Mouse (Mus musculus): ENCODE results near the gene Rabgap1l. TPM values are rescaled to one million over a fixed set of nuclear protein-coding genes. Genes with fewer than 3 reads are reported as not detected.

The Rabgap1l gene
- polyA plus RNA-seq, 1 experiment = 12.9 TPM

- H3K27me3 ChIP-seq (replicated peaks; ENCODE audit: control insufficient read depth, insufficient read depth, low read length) = no peaks in the 10 kb centered on the region
- 97% methylated on average over 1 of the region's 1 CpGs for WGBS
- H3K4me1 ChIP-seq (ENCODE audit: control insufficient read depth, insufficient read depth, low read length) = no peaks in the 10 kb centered on the region
- DNase-seq = no peak
- no peak overlapping the region for H3K27ac ChIP-seq (ENCODE audit: insufficient read depth, low read depth, low read length)
- TF ChIP-seq CTCF (conservative IDR thresholded peaks at IDR 0.05; ENCODE audit: insufficient read depth, insufficient read length, low read depth, low read length) (no peak), POLR2A (IDR thresholded peaks at IDR 0.05; ENCODE audit: low read depth, low read length) (no peak)
- H3K36me3 ChIP-seq (ENCODE audit: control insufficient read depth, insufficient read depth, low read length) = no peaks in the 10 kb centered on the region
- no peak overlapping the region for H3K4me3 ChIP-seq (ENCODE audit: insufficient read depth, low read depth, low read length)
Observed at GRCm38 (mm10) chr1:160302268-160302667, 490.7 kb downstream of the Rabgap1l start.

DNA sequence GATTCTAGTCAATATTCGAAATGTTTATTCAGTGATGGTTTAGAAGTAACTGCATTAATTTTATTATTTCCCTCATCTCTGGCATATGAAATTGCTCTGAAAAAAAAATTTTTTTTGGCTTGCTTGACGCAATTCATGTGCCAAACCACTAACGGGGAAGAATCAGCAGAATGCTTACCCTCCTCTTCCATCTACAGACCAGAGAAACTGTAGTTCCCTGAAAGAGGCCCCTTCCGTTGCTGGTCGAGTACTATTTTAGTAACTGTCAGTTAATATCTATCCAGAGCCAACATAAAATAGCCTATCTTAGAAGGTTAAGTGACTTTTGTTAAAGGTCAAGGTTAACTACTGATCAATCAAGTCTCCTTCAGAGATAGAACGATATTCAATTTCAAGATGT is 491.9 kb downstream of the Rabgap1l start:
- WGBS = 67% methylated on average over 6 of the region's 6 CpGs
- no peaks in the 10 kb centered on the region for H3K36me3 ChIP-seq (ENCODE audit: control insufficient read depth, insufficient read depth, low read length)
- DNase-seq = no peak
- no peak overlapping the region for H3K4me3 ChIP-seq (ENCODE audit: insufficient read depth, low read depth, low read length)
- no peaks in the 10 kb centered on the region for H3K27me3 ChIP-seq (replicated peaks; ENCODE audit: control insufficient read depth, insufficient read depth, low read length)
- no peak overlapping the region for H3K27ac ChIP-seq (ENCODE audit: insufficient read depth, low read depth, low read length)
- no peaks in the 10 kb centered on the region for H3K4me1 ChIP-seq (ENCODE audit: control insufficient read depth, insufficient read depth, low read length)
- TF ChIP-seq CTCF (conservative IDR thresholded peaks at IDR 0.05; ENCODE audit: insufficient read depth, insufficient read length, low read depth, low read length) = no peak
- TF ChIP-seq POLR2A (IDR thresholded peaks at IDR 0.05; ENCODE audit: low read depth, low read length) = no peak

DNA sequence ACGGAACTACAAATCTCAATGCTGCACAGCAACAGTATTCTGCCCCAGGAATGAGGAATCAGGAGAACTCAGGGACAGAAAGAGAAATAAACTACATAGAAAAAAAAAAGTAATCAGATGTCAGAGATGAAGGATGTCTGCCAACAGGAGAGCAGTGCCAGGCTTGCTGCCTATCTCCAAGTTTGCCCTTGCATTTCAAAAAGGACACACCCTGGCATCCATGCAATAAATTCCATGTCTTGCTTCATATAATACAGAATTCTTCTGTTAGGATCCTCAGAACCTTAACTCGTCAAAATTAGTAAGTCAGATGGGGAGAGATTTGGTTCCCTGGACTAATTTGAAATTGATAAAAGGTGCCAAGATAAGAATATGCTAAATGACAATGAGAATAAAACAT is 492.3 kb downstream of the Rabgap1l start:
- H3K4me3 ChIP-seq (ENCODE audit: insufficient read depth, low read depth, low read length) = no peak overlapping the region
- H3K27me3 ChIP-seq (replicated peaks; ENCODE audit: control insufficient read depth, insufficient read depth, low read length) = no peaks in the 10 kb centered on the region
- no peak for TF ChIP-seq CTCF (conservative IDR thresholded peaks at IDR 0.05; ENCODE audit: insufficient read depth, insufficient read length, low read depth, low read length)
- TF ChIP-seq POLR2A (IDR thresholded peaks at IDR 0.05; ENCODE audit: low read depth, low read length) = no peak
- H3K36me3 ChIP-seq (ENCODE audit: control insufficient read depth, insufficient read depth, low read length) = no peaks in the 10 kb centered on the region
- WGBS = 89% methylated on average over 2 of the region's 2 CpGs
- no peak overlapping the region for H3K27ac ChIP-seq (ENCODE audit: insufficient read depth, low read depth, low read length)
- DNase-seq = no peak
- no peaks in the 10 kb centered on the region for H3K4me1 ChIP-seq (ENCODE audit: control insufficient read depth, insufficient read depth, low read length)

GRCm38 (mm10) chr1:160299979-160300378 is 493.0 kb downstream of the Rabgap1l start:
- H3K27me3 ChIP-seq (replicated peaks; ENCODE audit: control insufficient read depth, insufficient read depth, low read length) = no peaks in the 10 kb centered on the region
- no peaks in the 10 kb centered on the region for H3K36me3 ChIP-seq (ENCODE audit: control insufficient read depth, insufficient read depth, low read length)
- no peak for DNase-seq
- H3K4me1 ChIP-seq (ENCODE audit: control insufficient read depth, insufficient read depth, low read length) = no peaks in the 10 kb centered on the region
- TF ChIP-seq CTCF (conservative IDR thresholded peaks at IDR 0.05; ENCODE audit: insufficient read depth, insufficient read length, low read depth, low read length) (no peak), POLR2A (IDR thresholded peaks at IDR 0.05; ENCODE audit: low read depth, low read length) (no peak)
- H3K4me3 ChIP-seq (ENCODE audit: insufficient read depth, low read depth, low read length) = no peak overlapping the region
- 78% methylated on average over 4 of the region's 4 CpGs for WGBS
- no peak overlapping the region for H3K27ac ChIP-seq (ENCODE audit: insufficient read depth, low read depth, low read length)

GRCm38 (mm10) chr1:160298893-160299292 is 494.1 kb downstream of the Rabgap1l start:
- TF ChIP-seq POLR2A (IDR thresholded peaks at IDR 0.05; ENCODE audit: low read depth, low read length) (no peak), CTCF (conservative IDR thresholded peaks at IDR 0.05; ENCODE audit: insufficient read depth, insufficient read length, low read depth, low read length) (no peak)
- no peaks in the 10 kb centered on the region for H3K36me3 ChIP-seq (ENCODE audit: control insufficient read depth, insufficient read depth, low read length)
- WGBS = 88% methylated on average over 1 of the region's 1 CpGs
- no peaks in the 10 kb centered on the region for H3K4me1 ChIP-seq (ENCODE audit: control insufficient read depth, insufficient read depth, low read length)
- no peak overlapping the region for H3K27ac ChIP-seq (ENCODE audit: insufficient read depth, low read depth, low read length)
- no peak overlapping the region for H3K4me3 ChIP-seq (ENCODE audit: insufficient read depth, low read depth, low read length)
- no peaks in the 10 kb centered on the region for H3K27me3 ChIP-seq (replicated peaks; ENCODE audit: control insufficient read depth, insufficient read depth, low read length)
- DNase-seq = no peak

DNA sequence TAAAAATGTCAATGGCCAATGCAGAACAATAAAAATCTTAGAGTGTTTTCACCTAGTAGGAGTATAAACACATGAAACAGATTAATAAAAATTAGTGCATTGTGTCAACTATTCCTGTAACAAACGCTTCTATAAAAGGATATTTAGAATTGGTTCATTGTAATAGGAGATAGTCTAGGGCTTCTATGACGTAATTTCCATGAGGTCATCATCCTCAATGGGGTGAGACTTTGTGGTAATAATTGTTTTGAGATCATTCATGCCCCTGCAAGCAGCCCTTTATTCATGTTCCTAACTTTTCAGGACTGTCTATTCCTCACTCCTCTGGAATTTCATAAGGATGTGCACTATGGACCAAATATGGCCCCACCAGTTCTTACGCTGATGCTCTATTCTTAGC is 495.3 kb downstream of the Rabgap1l start:
- no peak overlapping the region for H3K27ac ChIP-seq (ENCODE audit: insufficient read depth, low read depth, low read length)
- H3K4me3 ChIP-seq (ENCODE audit: insufficient read depth, low read depth, low read length) = no peak overlapping the region
- TF ChIP-seq CTCF (conservative IDR thresholded peaks at IDR 0.05; ENCODE audit: insufficient read depth, insufficient read length, low read depth, low read length) = no peak
- TF ChIP-seq POLR2A (IDR thresholded peaks at IDR 0.05; ENCODE audit: low read depth, low read length) = no peak
- H3K4me1 ChIP-seq (ENCODE audit: control insufficient read depth, insufficient read depth, low read length) = no peaks in the 10 kb centered on the region
- no peaks in the 10 kb centered on the region for H3K36me3 ChIP-seq (ENCODE audit: control insufficient read depth, insufficient read depth, low read length)
- H3K27me3 ChIP-seq (replicated peaks; ENCODE audit: control insufficient read depth, insufficient read depth, low read length) = no peaks in the 10 kb centered on the region
- no peak for DNase-seq
- 91% methylated on average over 3 of the region's 3 CpGs for WGBS

DNA sequence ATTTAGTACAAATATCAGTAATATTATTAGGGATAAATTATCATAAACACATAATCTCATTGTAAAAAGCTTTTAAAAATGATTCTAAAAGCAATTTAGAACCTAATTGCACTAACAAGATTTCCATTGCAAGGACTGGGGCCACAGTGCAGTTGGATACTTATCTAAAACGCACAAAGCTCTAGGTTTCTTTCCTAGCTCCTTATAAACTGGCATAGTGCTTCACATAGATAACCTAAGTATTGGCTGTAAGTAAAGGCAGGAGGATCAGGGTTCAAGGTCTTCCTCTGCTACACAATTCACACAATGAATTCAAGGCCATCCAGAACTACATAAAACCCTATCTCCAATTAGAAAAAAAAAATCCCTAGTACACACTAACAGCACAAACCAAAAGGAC is 497.7 kb downstream of the Rabgap1l start:
- no peak for TF ChIP-seq POLR2A (IDR thresholded peaks at IDR 0.05; ENCODE audit: low read depth, low read length)
- no peak for TF ChIP-seq CTCF (conservative IDR thresholded peaks at IDR 0.05; ENCODE audit: insufficient read depth, insufficient read length, low read depth, low read length)
- Histone ChIP-seq H3K27me3 (replicated peaks; ENCODE audit: control insufficient read depth, insufficient read depth, low read length) (no peaks in the 10 kb centered on the region), H3K4me3 (ENCODE audit: insufficient read depth, low read depth, low read length) (no peak overlapping the region), H3K36me3 (ENCODE audit: control insufficient read depth, insufficient read depth, low read length) (no peaks in the 10 kb centered on the region), H3K27ac (ENCODE audit: insufficient read depth, low read depth, low read length) (no peak overlapping the region), H3K4me1 (ENCODE audit: control insufficient read depth, insufficient read depth, low read length) (peaks cover 3% of the 10 kb centered on the region)
- 96% methylated on average over 1 of the region's 1 CpGs for WGBS
- DNase-seq = no peak

DNA sequence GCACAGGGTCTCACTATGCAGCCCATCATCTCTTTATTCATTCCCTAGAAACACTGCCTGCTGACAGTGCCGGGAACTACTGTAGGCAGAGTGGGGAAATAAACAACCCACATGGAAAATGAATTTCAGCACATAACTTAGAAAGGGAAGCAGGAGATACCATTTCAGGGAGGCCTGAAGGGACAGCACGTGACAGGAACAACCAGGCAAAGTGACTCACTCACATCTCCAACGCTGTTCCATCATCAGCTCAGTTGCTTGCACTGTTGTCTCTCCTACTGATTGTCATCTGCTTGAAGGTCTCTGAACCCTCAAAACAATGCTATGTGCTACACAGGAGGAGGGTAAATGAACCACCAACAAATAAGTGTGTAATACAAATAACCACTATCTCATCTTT is 499.5 kb downstream of the Rabgap1l start:
- WGBS = 83% methylated on average over 3 of the region's 3 CpGs
- no peak for DNase-seq
- TF ChIP-seq CTCF (conservative IDR thresholded peaks at IDR 0.05; ENCODE audit: insufficient read depth, insufficient read length, low read depth, low read length) (no peak), POLR2A (IDR thresholded peaks at IDR 0.05; ENCODE audit: low read depth, low read length) (no peak)

More for the DNA sequence above, 499.5 kb downstream of the Rabgap1l start:
- H3K4me3 ChIP-seq (ENCODE audit: insufficient read depth, low read depth, low read length) = no peak overlapping the region
- peaks cover 4% of the 10 kb centered on the region for H3K4me1 ChIP-seq (ENCODE audit: control insufficient read depth, insufficient read depth, low read length)
- no peaks in the 10 kb centered on the region for H3K36me3 ChIP-seq (ENCODE audit: control insufficient read depth, insufficient read depth, low read length)
- H3K27me3 ChIP-seq (replicated peaks; ENCODE audit: control insufficient read depth, insufficient read depth, low read length) = no peaks in the 10 kb centered on the region
- no peak overlapping the region for H3K27ac ChIP-seq (ENCODE audit: insufficient read depth, low read depth, low read length)
